Mouse (Mus musculus): ENCODE data around the gene Tmc4. TPM values are rescaled to one million over a fixed set of nuclear protein-coding genes. Genes with fewer than 3 reads are reported as not detected.
"Not testable (repeated sequence)": the region's sequence is repeated elsewhere in the genome, so short reads cannot be mapped to it uniquely, and the experiment has no call there.

Tmc4 gene
- 2.1 and 3.4 TPM in 2 replicates for polyA plus RNA-seq (2015; fragmentation: Nextera tagmentation; extraction: Ambion mirVana)

DNA sequence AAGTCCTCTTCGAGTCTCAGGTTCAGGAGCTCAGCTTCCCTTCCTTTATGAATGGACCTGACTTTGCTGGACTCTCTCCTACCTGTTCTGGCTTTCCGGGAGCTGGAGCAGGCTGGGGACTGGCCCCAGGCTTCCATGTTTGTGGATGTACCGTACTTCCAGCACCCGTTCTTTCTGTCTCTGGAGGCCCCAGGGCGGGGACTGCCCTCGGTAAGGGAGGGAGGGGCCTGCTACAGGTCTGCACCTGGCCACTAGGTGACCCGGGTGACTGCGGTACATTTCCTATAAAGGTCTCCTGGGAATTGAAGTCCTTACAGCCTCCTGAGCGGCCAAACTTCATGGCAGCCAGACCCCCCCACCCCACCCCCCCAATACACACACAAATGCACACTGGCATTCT, at the start of gene Tmc4:
Gene Tmc4 (minus strand): TSS at position 212 of the 400 bp plus-strand sequence.
- H3K4me3 ChIP-seq = no peak within 1 kb of the TSS

DNA sequence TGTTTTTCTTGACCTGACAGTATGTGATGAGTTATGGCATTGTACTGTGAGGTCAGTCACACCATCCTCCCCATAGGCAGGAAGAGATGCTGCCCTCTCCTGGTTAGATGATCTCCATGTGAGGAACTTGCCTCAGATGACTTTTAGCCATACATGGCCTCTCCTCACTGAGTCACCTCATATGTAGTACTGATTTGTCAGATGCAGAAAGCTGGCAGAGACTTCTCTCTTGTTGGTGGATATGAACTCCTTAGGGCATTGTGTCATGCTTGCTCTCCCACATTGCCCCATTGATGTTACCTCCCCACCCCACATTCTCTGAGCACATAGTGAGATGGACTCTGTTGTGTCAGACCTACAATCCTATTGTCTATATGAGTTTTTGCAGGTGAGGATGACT, 48.1 kb upstream of the Tmc4 start:
- not testable (repeated sequence) for H3K9me3 ChIP-seq (replicated peaks); H3K4me3 ChIP-seq; H3K4me1 ChIP-seq; H3K36me3 ChIP-seq (ENCODE audit: poor library complexity, severe bottlenecking); H3K4me2 ChIP-seq; H3K9ac ChIP-seq; H3K27me3 ChIP-seq; ATAC-seq; H3K27ac ChIP-seq

More for the DNA sequence above, at the start of gene Tmc4:
- Histone ChIP-seq H3K4me1 (no peaks in the 10 kb centered on the region), H3K27me3 (no peaks in the 10 kb centered on the region), H3K9ac (no peak within 1 kb of the TSS), H3K36me3 (ENCODE audit: poor library complexity, severe bottlenecking) (peaks cover 13% of the 10 kb centered on the region; the same call in 1 of the 2 replicates), H3K4me2 (no peak within 1 kb of the TSS), H3K9me3 (replicated peaks) (no peaks in the 10 kb centered on the region), H3K27ac (no peak within 1 kb of the TSS)
- ATAC-seq = no peak
- WGBS = 45% methylated on average over 9 of the region's 9 CpGs

DNA sequence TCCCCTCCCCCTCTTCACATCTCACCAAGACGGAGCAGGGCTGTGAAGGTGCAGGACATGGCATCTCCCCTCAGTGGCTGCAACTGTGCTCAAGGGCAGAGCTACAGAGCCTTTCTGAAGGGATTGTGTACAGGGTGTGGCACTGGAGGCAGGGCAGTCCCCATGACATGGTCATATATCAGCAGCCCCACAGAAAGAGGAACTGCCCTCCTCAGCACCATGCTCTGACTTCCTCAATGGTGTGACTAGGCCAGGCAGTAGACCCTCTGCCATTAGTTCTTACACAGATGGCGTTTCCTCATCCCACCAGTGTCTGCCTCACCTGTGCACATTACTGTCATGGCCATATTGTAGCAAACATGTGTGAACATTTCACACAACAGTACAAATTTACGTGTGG, 42.9 kb upstream of the Tmc4 start, which contains the start of gene Pirb:
Gene Pirb (minus strand): TSS at position 124 of the 400 bp plus-strand sequence.
- ATAC-seq; H3K9me3 ChIP-seq (replicated peaks); H3K4me1 ChIP-seq; H3K4me2 ChIP-seq; H3K27ac ChIP-seq; H3K4me3 ChIP-seq; H3K27me3 ChIP-seq; H3K36me3 ChIP-seq (ENCODE audit: poor library complexity, severe bottlenecking); H3K9ac ChIP-seq: not testable (repeated sequence)
- 82% methylated on average over 1 of the region's 3 CpGs for WGBS

DNA sequence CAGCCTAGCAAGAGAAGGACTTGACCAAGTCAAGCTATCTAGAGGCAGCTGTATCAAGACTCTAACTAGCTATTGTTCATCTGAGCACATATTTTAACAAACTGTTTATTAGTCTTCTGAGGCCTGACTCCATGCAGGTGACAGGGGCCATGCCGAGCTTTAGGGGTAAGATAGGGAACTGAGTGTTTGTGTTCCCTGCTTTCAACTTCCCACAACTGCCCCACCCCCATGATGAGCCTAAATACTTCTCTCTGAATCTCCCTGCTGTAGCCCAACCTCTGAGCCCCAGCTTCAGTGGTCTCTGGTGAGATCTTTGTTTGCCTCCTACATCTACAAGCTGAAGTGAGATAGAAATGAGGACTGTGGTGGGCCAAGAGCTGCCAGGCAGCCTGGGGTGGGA, 37.9 kb upstream of the Tmc4 start:
- ATAC-seq = no peak
- H3K9me3 ChIP-seq (replicated peaks) = no peaks in the 10 kb centered on the region
- H3K4me3 ChIP-seq = no peak overlapping the region
- H3K9ac ChIP-seq = no peak overlapping the region
- WGBS = 61% methylated on average over 1 of the region's 1 CpGs
- no peaks in the 10 kb centered on the region for H3K27me3 ChIP-seq
- H3K36me3 ChIP-seq (ENCODE audit: poor library complexity, severe bottlenecking) = no peaks in the 10 kb centered on the region
- H3K4me2 ChIP-seq = no peak overlapping the region
- no peaks in the 10 kb centered on the region for H3K4me1 ChIP-seq
- H3K27ac ChIP-seq = no peak overlapping the region

DNA sequence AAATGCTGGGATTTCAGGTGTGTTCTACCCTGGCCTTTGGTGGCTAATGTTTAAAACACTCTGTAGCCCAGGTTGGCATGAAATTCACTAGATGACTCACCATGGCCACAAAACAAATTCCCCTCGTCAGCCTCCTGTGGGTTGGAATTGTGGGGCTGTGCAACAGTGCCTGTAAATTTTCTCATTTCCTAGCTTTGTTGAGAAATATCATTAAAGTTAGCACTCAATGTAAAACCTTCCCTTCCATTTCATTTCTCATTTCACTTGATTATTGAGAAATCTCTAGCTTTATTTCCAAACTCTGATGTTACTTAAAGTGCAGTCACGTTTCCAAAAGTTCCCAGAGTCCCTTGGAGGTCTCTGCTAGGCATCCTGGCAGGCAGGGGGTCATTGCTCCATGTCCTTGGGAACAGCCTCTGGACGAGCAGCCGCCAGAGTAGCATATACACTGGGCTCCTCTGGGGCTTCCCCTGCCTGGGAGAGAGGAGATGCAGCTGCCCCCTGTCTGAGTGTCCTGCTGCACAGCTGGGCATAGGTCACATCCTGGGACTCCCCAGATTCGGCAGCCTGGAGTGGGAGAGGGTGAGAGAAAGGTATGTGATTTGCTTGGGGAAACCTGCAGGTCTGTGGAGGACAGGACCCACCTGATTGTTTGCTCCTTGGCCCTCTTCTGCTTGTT, 35.0 kb upstream of the Tmc4 start:
- no peak overlapping the region for H3K27ac ChIP-seq
- H3K4me2 ChIP-seq = no peak overlapping the region
- H3K4me1 ChIP-seq = no peaks in the 10 kb centered on the region
- no peak overlapping the region for H3K4me3 ChIP-seq
- H3K36me3 ChIP-seq (ENCODE audit: poor library complexity, severe bottlenecking) = peaks cover 8% of the 10 kb centered on the region
- no peaks in the 10 kb centered on the region for H3K27me3 ChIP-seq
- no peak overlapping the region for H3K9ac ChIP-seq
- no peaks in the 10 kb centered on the region for H3K9me3 ChIP-seq (replicated peaks)
- WGBS = 49% methylated on average over 5 of the region's 5 CpGs
- ATAC-seq = no peak

DNA sequence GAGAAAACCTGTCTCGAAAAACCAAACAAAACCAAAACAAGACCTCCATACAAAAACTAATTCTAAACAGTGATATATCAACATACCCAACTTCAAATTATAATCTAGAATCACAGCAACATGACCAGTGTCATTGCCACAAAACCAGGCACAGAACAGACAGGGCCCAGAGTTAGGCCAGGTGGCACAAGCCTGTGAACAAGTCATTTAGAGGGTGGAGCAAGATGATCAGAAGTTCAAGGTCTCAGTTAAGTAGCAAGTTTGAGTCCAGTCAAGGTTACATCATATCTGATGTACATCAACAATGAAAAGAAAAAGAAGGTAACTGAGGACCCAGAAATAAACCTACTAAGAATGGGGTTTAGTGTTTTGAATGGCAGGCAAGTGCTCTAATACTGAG, 31.6 kb upstream of the Tmc4 start:
- no peak overlapping the region for H3K9ac ChIP-seq
- H3K27me3 ChIP-seq = no peaks in the 10 kb centered on the region
- H3K4me1 ChIP-seq = peaks cover 22% of the 10 kb centered on the region
- no peak for ATAC-seq
- H3K27ac ChIP-seq = no peak overlapping the region
- no peak overlapping the region for H3K4me2 ChIP-seq
- 87% methylated on average over 1 of the region's 1 CpGs for WGBS
- H3K9me3 ChIP-seq (replicated peaks) = no peaks in the 10 kb centered on the region
- H3K4me3 ChIP-seq = no peak overlapping the region
- H3K36me3 ChIP-seq (ENCODE audit: poor library complexity, severe bottlenecking) = peaks cover 29% of the 10 kb centered on the region

DNA sequence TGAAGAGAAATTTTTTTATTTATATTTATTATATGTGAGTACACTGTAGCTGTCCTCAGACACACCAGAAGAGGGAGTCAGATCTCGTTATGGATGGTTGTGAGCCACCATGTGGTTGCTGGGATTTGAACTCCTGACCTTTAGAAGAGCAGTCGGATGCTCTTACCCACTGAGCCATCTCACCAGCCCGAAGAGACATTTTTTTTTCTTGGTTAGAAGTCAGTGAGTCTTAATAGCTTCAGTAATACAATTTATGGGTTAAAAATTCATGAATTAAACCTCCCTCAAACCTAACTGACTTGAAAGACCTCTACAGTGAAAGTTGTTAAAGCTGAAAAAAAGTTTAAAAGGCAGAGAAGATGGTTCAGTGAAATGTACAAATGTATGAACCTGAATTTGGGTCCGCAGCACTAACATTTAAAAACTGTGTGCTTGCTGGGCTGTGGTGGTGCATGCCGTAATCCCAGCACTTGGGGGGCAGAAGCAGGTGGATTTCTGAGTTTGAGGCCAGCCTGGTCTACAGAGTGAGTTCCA, 31.2 kb upstream of the Tmc4 start:
- not testable (repeated sequence) for H3K9me3 ChIP-seq (replicated peaks); H3K9ac ChIP-seq; H3K4me3 ChIP-seq; H3K27ac ChIP-seq; H3K27me3 ChIP-seq; ATAC-seq; H3K4me2 ChIP-seq
- Histone ChIP-seq H3K4me1 (peaks cover 22% of the 10 kb centered on the region), H3K36me3 (ENCODE audit: poor library complexity, severe bottlenecking) (peaks cover 29% of the 10 kb centered on the region)
- 43% methylated on average over 5 of the region's 5 CpGs for WGBS

DNA sequence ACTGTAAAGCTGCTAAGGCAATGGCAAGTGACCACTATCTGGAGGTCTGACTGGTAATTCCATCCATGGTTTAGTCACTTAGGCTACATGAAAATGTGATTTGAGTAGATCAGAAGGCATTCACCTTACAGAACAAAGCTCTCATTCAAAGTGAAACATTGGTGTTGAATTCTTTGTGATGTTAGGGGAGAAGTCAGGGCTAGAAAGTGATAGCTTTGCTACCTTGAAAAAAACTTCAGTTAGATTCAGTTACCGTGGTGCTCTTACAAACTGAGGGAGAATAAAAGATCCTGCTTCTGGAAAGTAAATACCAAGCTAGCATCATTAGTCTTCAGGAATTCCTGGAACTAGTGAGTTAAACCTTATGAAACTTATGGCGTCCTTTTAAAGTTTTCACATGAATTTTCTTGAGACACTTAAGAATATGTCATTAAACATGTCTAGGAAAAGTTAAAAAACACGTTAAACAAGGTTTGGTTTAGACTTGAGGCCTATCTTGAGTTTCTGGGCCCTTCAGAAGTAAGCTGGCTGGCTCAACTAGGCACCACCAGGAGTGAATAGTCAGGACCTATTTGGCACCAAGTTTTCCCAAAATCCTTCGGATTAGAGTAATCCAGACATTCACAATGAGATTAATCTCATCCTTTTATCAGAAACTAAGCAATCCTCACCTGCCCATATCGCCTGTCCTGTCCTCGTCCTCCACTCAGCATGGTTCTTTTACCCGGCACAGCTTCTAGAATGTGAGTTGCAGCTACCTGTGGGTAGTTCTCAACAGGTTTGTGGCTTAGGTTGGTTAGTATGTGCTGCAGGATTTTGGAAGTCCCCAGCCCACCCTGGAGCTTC, 30.4 kb upstream of the Tmc4 start:
- H3K9me3 ChIP-seq (replicated peaks) = no peaks in the 10 kb centered on the region
- peaks cover 29% of the 10 kb centered on the region for H3K36me3 ChIP-seq (ENCODE audit: poor library complexity, severe bottlenecking)
- WGBS = 23% methylated on average over 7 of the region's 7 CpGs
- no peak for ATAC-seq
- no peaks in the 10 kb centered on the region for H3K27me3 ChIP-seq
- peaks cover 22% of the 10 kb centered on the region for H3K4me1 ChIP-seq
- H3K4me2 ChIP-seq = no peak overlapping the region
- H3K4me3 ChIP-seq = no peak overlapping the region
- H3K9ac ChIP-seq = no peak overlapping the region
- no peak overlapping the region for H3K27ac ChIP-seq

DNA sequence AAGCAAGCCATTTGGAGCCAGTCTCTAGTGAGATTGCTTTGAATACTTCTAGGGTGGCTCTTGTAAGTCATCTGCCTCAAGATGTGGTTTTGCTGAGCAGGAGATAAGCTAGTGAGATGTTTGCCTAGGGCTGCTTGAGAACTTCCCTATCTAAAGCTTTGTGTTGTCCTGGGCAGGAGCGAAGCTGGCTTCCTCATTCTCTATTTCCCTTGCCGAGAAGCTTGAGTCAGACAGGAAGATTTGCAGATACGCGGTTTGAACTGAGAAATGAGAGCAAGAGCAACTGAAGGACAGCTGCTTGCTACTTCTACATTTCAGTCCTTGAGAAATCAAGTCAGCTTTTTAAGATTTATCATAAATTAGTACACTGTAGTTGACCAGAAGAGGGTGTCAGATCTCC, 29.7 kb upstream of the Tmc4 start:
- no peak for ATAC-seq
- H3K4me2 ChIP-seq = peak overlapping the region; percentile 96
- 73% methylated on average over 4 of the region's 4 CpGs for WGBS
- H3K4me1 ChIP-seq = peaks cover 22% of the 10 kb centered on the region
- H3K9me3 ChIP-seq (replicated peaks) = no peaks in the 10 kb centered on the region
- no peak overlapping the region for H3K27ac ChIP-seq
- peak overlapping the region; percentile 87; the same call in 1 of the 2 replicates for H3K4me3 ChIP-seq
- no peaks in the 10 kb centered on the region for H3K27me3 ChIP-seq
- no peak overlapping the region; the same call in 1 of the 2 replicates for H3K9ac ChIP-seq
- peaks cover 29% of the 10 kb centered on the region for H3K36me3 ChIP-seq (ENCODE audit: poor library complexity, severe bottlenecking)

DNA sequence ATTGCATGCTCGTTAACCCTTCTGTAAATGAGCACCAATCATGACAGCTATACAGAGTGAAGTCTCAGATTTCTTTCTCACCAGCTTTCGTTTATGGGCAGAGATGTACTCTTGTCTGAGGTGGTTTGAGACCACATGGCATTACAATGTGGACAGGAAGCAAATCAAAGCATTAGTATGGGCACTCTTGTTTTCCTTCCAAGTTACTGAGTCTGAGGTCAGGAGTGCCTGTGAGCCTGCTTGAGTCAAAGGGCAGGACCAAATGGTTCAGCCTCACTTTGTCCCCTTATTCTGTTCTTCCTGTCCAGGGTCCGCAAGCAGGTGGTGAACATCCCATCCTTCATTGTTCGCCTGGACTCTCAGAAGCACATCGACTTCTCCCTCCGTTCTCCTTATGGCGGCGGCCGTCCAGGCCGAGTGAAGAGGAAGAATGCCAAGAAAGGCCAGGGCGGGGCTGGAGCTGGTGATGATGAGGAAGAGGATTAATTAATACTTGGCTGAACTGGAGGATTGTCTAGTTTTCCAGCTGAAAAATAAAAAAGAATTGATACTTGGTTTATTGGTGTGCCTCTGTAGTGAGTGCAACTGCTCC, 29.1 kb upstream of the Tmc4 start:
- Histone ChIP-seq H3K27ac (no peak overlapping the region; the same call in 1 of the 2 replicates), H3K4me2 (peak overlapping the region; percentile 96), H3K27me3 (no peaks in the 10 kb centered on the region), H3K9ac (peak overlapping the region; percentile 91), H3K4me1 (peaks cover 22% of the 10 kb centered on the region), H3K4me3 (peak overlapping the region; percentile 87), H3K9me3 (replicated peaks) (no peaks in the 10 kb centered on the region), H3K36me3 (ENCODE audit: poor library complexity, severe bottlenecking) (peaks cover 31% of the 10 kb centered on the region)
- no peak for ATAC-seq
- 45% methylated on average over 11 of the region's 11 CpGs for WGBS

DNA sequence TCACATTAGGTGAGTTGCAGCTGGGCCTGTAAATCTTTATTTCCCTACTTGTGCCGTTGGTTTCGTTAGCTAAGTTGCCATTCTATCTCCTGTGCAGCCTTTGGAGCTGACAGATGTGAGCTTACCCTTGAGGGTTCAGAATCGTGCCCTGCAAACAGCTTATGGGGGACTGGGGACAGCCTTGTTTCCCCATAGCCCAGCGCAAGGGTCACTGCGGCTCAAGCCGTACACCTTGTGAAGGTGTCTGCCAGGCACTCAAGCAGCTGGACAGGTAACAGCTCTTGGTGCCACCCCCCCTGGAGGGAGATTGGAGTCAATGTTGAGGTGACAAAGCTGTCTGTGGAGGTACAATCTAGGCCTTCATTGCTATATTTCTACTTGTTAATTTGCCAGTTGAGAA, 28.6 kb upstream of the Tmc4 start:
- Histone ChIP-seq H3K36me3 (ENCODE audit: poor library complexity, severe bottlenecking) (peaks cover 36% of the 10 kb centered on the region), H3K9me3 (replicated peaks) (no peaks in the 10 kb centered on the region), H3K4me2 (peak overlapping the region; percentile 96), H3K4me3 (peak overlapping the region; percentile 87), H3K27ac (no peak overlapping the region), H3K27me3 (no peaks in the 10 kb centered on the region), H3K4me1 (peaks cover 22% of the 10 kb centered on the region), H3K9ac (peak overlapping the region; percentile 91)
- 42% methylated on average over 6 of the region's 6 CpGs for WGBS
- ATAC-seq = no peak

DNA sequence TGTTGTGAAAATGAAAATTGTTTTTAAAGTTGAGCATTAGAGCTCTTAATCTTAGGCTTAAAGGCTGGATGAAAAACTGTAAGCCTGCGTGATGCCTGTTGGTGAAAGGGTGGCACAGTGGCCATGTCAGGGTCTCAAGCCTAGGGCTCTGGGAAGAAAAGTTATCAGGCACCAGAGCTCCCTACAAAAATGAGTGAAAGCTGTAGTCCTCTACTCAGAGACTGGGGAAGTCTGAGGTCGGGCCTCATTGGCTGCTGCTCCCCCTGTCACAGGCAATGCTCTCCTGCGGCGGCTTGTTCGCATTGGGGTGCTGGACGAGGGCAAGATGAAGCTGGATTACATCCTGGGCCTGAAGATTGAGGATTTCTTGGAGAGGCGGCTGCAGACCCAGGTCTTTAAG, 28.1 kb upstream of the Tmc4 start:
- H3K4me1 ChIP-seq = peaks cover 22% of the 10 kb centered on the region
- H3K27ac ChIP-seq = 0 out of 2 replicates have a peak overlapping the region, but pooled peaks have one; percentile 25
- not testable (repeated sequence) for H3K9me3 ChIP-seq (replicated peaks); H3K27me3 ChIP-seq; ATAC-seq
- WGBS = 2% methylated on average over 7 of the region's 7 CpGs
- H3K4me2 ChIP-seq = peak overlapping the region; percentile 96
- H3K4me3 ChIP-seq = peak overlapping the region; percentile 87
- H3K36me3 ChIP-seq (ENCODE audit: poor library complexity, severe bottlenecking) = peaks cover 40% of the 10 kb centered on the region
- peak overlapping the region; percentile 91 for H3K9ac ChIP-seq

All from forebrain, embryonic 13.5 days (tissue).